Mouse (Mus musculus): ENCODE data around the gene Myo9a.

GRCm38 (mm10) chr9:59955692-59956091 is 205.0 kb downstream of the Myo9a start:
- TF ChIP-seq EP300 (IDR thresholded peaks at IDR 0.05; ENCODE audit: low read depth) (no peak), CTCF (IDR thresholded peaks at IDR 0.05; ENCODE audit: low read depth) (no peak)

Measured in liver, embryonic 14.5 days (tissue).